In genomic region chr7:113512527-113513285, GRCm38 (mm10) we compare ENCODE assay signal across 8 mouse cellular contexts. TPM values are rescaled to one million over a fixed set of nuclear protein-coding genes. Genes with fewer than 3 reads are reported as not detected.
DNase-seq lines count a peak whose midpoint lies in the region; ATAC-seq and TF ChIP-seq lines count a peak whose summit lies in the region.

No protein-coding gene starts in this region.

- peak overlapping the region; percentile 95 for H3K4me2 ChIP-seq in heart, embryonic 11.5 days
- H3K4me2 ChIP-seq in forebrain, embryonic 12.5 days, result peak overlapping the region; percentile 89
- H3K4me2 ChIP-seq in limb, embryonic 14.5 days (replicated peaks; ENCODE audit: low read depth, low read length, severe bottlenecking), result peak overlapping the region; percentile 87

- no peak for TF ChIP-seq CTCF in E14TG2a.4 (conservative IDR thresholded peaks at IDR 0.05; ENCODE audit: low read length)
- TF ChIP-seq CTCF in olfactory bulb, adult 2 months (IDR thresholded peaks at IDR 0.05; ENCODE audit: insufficient read depth, low read depth, low read length), result no peak

- no peak for TF ChIP-seq POLR2A in limb, embryonic 14.5 days (IDR thresholded peaks at IDR 0.05; ENCODE audit: borderline replicate concordance, extremely low read depth, insufficient read depth, insufficient read length)
- no peak for TF ChIP-seq POLR2A in olfactory bulb, adult 2 months (IDR thresholded peaks at IDR 0.05; ENCODE audit: insufficient read depth, low read depth, low read length)

- peak overlapping the region; percentile 88 for H3K9ac ChIP-seq in heart, embryonic 11.5 days (ENCODE audit: low read depth, low read length)
- H3K9ac ChIP-seq in forebrain, embryonic 12.5 days, result peak overlapping the region; percentile 68
- H3K9ac ChIP-seq in limb, embryonic 14.5 days (ENCODE audit: low read depth, low read length, severe bottlenecking), result peak overlapping the region; percentile 69

- intact Hi-C loops in heart, postnatal 14 days (cut with DNase I), result loop anchor here (10.0 kb wide), 1 partner anchor 138 kb away; no protein-coding TSS in a partner anchor

- DNase-seq in heart, postnatal 14 days, result no peak
- DNase-seq in limb, embryonic 14.5 days (ENCODE audit: low spot score), result no peak
- DNase-seq in gastrocnemius, adult 18-20 months (ENCODE audit: low spot score), result no peak
- DNase-seq in lung, postnatal 4 days, result no peak

- no peak; the same call in 1 of the 2 replicates for ATAC-seq in heart, embryonic 11.5 days (replicated peaks; ENCODE audit: insufficient number of reproducible peaks, low FRiP score, low TSS enrichment)
- ATAC-seq in forebrain, embryonic 12.5 days (ENCODE audit: low FRiP score), result no peak
- ATAC-seq in limb, embryonic 14.5 days (ENCODE audit: low FRiP score, low read depth), result no peak

- WGBS in heart, embryonic 11.5 days (ENCODE audit: insufficient replicate concordance), result 11% methylated on average over 20 of the region's 20 CpGs
- WGBS in forebrain, embryonic 12.5 days, result 18% methylated on average over 20 of the region's 20 CpGs
- WGBS in limb, embryonic 14.5 days, result 16% methylated on average over 20 of the region's 20 CpGs
- 17% methylated on average over 20 of the region's 20 CpGs for WGBS in olfactory bulb, adult 2 months

- H3K4me1 ChIP-seq in heart, embryonic 11.5 days (ENCODE audit: control insufficient read depth, insufficient read depth, low read length), result peaks cover 10% of the 10 kb centered on the region; the same call in 1 of the 2 replicates
- peaks cover 26% of the 10 kb centered on the region for H3K4me1 ChIP-seq in E14TG2a.4 (replicated peaks; ENCODE audit: low read depth, low read length)
- peaks cover 22% of the 10 kb centered on the region for H3K4me1 ChIP-seq in forebrain, embryonic 12.5 days
- peaks cover 10% of the 10 kb centered on the region for H3K4me1 ChIP-seq in limb, embryonic 14.5 days (ENCODE audit: control insufficient read depth, insufficient read depth, low read length)
- H3K4me1 ChIP-seq in olfactory bulb, adult 2 months (ENCODE audit: control insufficient read depth, insufficient read depth, low read length), result peaks cover 2% of the 10 kb centered on the region

- H3K36me3 ChIP-seq in heart, embryonic 11.5 days (ENCODE audit: control insufficient read depth, insufficient read depth, low read length), result no peaks in the 10 kb centered on the region
- no peaks in the 10 kb centered on the region for H3K36me3 ChIP-seq in E14TG2a.4 (ENCODE audit: insufficient read depth, low read length)
- H3K36me3 ChIP-seq in forebrain, embryonic 12.5 days (replicated peaks), result no peaks in the 10 kb centered on the region
- H3K36me3 ChIP-seq in limb, embryonic 14.5 days (ENCODE audit: control insufficient read depth, insufficient read depth, low read length), result no peaks in the 10 kb centered on the region

- H3K4me3 ChIP-seq in heart, embryonic 11.5 days (ENCODE audit: low read depth, low read length), result peak overlapping the region; percentile 99
- peak overlapping the region; percentile 97 for H3K4me3 ChIP-seq in E14TG2a.4 (replicated peaks; ENCODE audit: low read length)
- peak overlapping the region; percentile 97 for H3K4me3 ChIP-seq in forebrain, embryonic 12.5 days (replicated peaks)
- H3K4me3 ChIP-seq in limb, embryonic 14.5 days (replicated peaks; ENCODE audit: low read length), result peak overlapping the region; percentile 96
- peak overlapping the region; percentile 83 for H3K4me3 ChIP-seq in olfactory bulb, adult 2 months (ENCODE audit: insufficient read depth, low read depth, low read length)

- H3K27ac ChIP-seq in heart, embryonic 11.5 days (ENCODE audit: low read depth, low read length), result peak overlapping the region; percentile 50
- peak overlapping the region; percentile 46; the same call in 1 of the 2 replicates for H3K27ac ChIP-seq in forebrain, embryonic 12.5 days
- H3K27ac ChIP-seq in limb, embryonic 14.5 days (replicated peaks; ENCODE audit: low read depth, low read length), result peak overlapping the region; percentile 67
- H3K27ac ChIP-seq in olfactory bulb, adult 2 months (ENCODE audit: insufficient read depth, low read depth, low read length), result no peak overlapping the region

- H3K9me3 ChIP-seq in heart, embryonic 11.5 days (replicated peaks; ENCODE audit: control insufficient read depth, low read length), result no peaks in the 10 kb centered on the region
- no peaks in the 10 kb centered on the region for H3K9me3 ChIP-seq in E14TG2a.4 (ENCODE audit: low read length)
- no peaks in the 10 kb centered on the region for H3K9me3 ChIP-seq in forebrain, embryonic 12.5 days
- no peaks in the 10 kb centered on the region for H3K9me3 ChIP-seq in limb, embryonic 14.5 days (ENCODE audit: control insufficient read depth, low read length)

- H3K27me3 ChIP-seq in heart, embryonic 11.5 days (ENCODE audit: control insufficient read depth, insufficient read depth, low read length), result no peaks in the 10 kb centered on the region
- no peaks in the 10 kb centered on the region for H3K27me3 ChIP-seq in E14TG2a.4 (ENCODE audit: insufficient read depth, low read length)
- H3K27me3 ChIP-seq in forebrain, embryonic 12.5 days, result peaks cover 13% of the 10 kb centered on the region; the same call in 1 of the 2 replicates
- no peaks in the 10 kb centered on the region for H3K27me3 ChIP-seq in limb, embryonic 14.5 days (ENCODE audit: control insufficient read depth, insufficient read depth, low read length)

RNA-seq across cellular contexts. Expression of gene Far1, which starts 0.9 kb away (rescaled TPM):
- polyA plus RNA-seq in heart, embryonic 11.5 days (2014; fragmentation: Nextera tagmentation; extraction: Ambion mirVana), result 52.1 and 65.3 TPM in 2 replicates
- total RNA-seq in heart, postnatal 14 days (2021), result 10 to 100 TPM; 29.3 to 32.8 TPM
- 86.2 and 91.3 TPM in 2 replicates for polyA plus RNA-seq in forebrain, embryonic 12.5 days (2016; fragmentation: Nextera tagmentation; extraction: Ambion mirVana)
- polyA plus RNA-seq in limb, embryonic 14.5 days (2012; rRNA removed), result 58.6 and 61.9 TPM in 2 replicates
- polyA plus RNA-seq in limb, embryonic 14.5 days (2014; fragmentation: Nextera tagmentation; extraction: Ambion mirVana), result 74.8 and 75.5 TPM in 2 replicates
- not detected in 2 replicates for polyA plus RNA-seq in olfactory bulb, adult 2 months (2012; ENCODE audit: insufficient read depth, insufficient read length, low replicate concordance, missing spikeins)
- total RNA-seq in gastrocnemius, adult 18-20 months (2021), result 10 to 100 TPM in 1 of 2 experiments, 1 to 10 TPM in 1; 9.1 to 10.7 TPM
